Mouse (Mus musculus): ENCODE measurements at regions not wholly inside any gene's neighbourhood (a gene's known extent, or its start where the extent isn't known, plus 50 kb on each side); places are given as distances from the start of the nearest gene placed in this dataset.

GRCm38 (mm10) chr4:93849178-93849577 is 513.9 kb upstream of the Tusc1 start:
- TF ChIP-seq CTCF (IDR thresholded peaks at IDR 0.05; ENCODE audit: low read depth, low read length) (no peak), GATA1 (IDR thresholded peaks at IDR 0.05; ENCODE audit: borderline replicate concordance, low read length) (no peak), TAL1 (conservative IDR thresholded peaks at IDR 0.05; ENCODE audit: low read depth, low read length) (no peak)
